Mouse (Mus musculus) MEL (cell line): ENCODE measurements at regions not wholly inside any gene's neighbourhood (a gene's known extent, or its start where the extent isn't known, plus 50 kb on each side); places are given as distances from the start of the nearest gene placed in this dataset.

Experiments
- DNase-seq: peaks from one replicate; pipeline ENCODE4 v3.0.0; 2011; ENCODE audit warnings: low read depth, low spot score
- H3K27ac ChIP-seq: 2 replicates; pipeline ENCODE4 v1.5.1; 2012; ENCODE audit warnings: low read depth, mild to moderate bottlenecking, control low read depth, low read length, moderate library complexity; ENCODE audit not compliant: control insufficient read depth
- H3K27me3 ChIP-seq, 2 experiments: fragments of 150-350 bp in 1 of 2; sonication (generic) in 1 of 2; 2 replicates each; pipeline ENCODE4 v1.6.1; 2012; ENCODE audit warnings: low read length in 2 of 2, mild to moderate bottlenecking in 2 of 2, improper control_type of control experiment in 1 of 2, moderate library complexity in 1 of 2; ENCODE audit not compliant: insufficient read depth in 2 of 2, control insufficient read depth in 1 of 2
- H3K36me3 ChIP-seq, 2 experiments: 2 replicates each; pipeline ENCODE4 v1.6.1; 2012 to 2014; ENCODE audit warnings: low read length in 2 of 2, improper control_type of control experiment in 1 of 2, inconsistent platforms in 1 of 2, mild to moderate bottlenecking in 1 of 2; ENCODE audit not compliant: insufficient read depth in 2 of 2, control insufficient read depth in 1 of 2
- H3K4me1 ChIP-seq, 2 experiments: fragments of 150-350 bp in 1 of 2; sonication (generic) in 1 of 2; 2 replicates each; pipeline ENCODE4 v1.6.1; 2012; ENCODE audit warnings: low read length in 2 of 2, improper control_type of control experiment in 1 of 2, mild to moderate bottlenecking in 1 of 2; ENCODE audit not compliant: insufficient read depth in 2 of 2, control insufficient read depth in 1 of 2
- H3K4me3 ChIP-seq, 2 experiments: fragments of 150-350 bp in 1 of 2; sonication (generic) in 1 of 2; 2 replicates each; pipeline ENCODE4 v1.5.1; 2012; ENCODE audit warnings: low read depth in 2 of 2, low read length in 2 of 2, mild to moderate bottlenecking in 2 of 2, moderate library complexity in 2 of 2, control low read depth in 1 of 2, improper control_type of control experiment in 1 of 2; ENCODE audit not compliant: control insufficient read depth in 1 of 2, insufficient read depth in 1 of 2
- H3K79me2 ChIP-seq: 2 replicates; pipeline ENCODE4 v1.6.1; 2012; ENCODE audit warnings: mild to moderate bottlenecking, low read length, moderate library complexity; ENCODE audit not compliant: control insufficient read depth, poor library complexity, insufficient read depth
- H3K9ac ChIP-seq: 2 replicates; pipeline ENCODE4 v1.6.1; 2012; ENCODE audit warnings: low read depth, mild to moderate bottlenecking, control low read depth, low read length, moderate library complexity; ENCODE audit not compliant: control insufficient read depth, poor library complexity, severe bottlenecking
- H3K9me3 ChIP-seq: fragments of 150-350 bp; sonication (generic); replicated peaks from 2 replicates; pipeline ENCODE4 v1.6.1; 2012; ENCODE audit warnings: mild to moderate bottlenecking, low read length, improper control_type of control experiment, moderate library complexity; ENCODE audit not compliant: insufficient read depth
- CHD2 ChIP-seq: IDR thresholded peaks from 2 replicates; pipeline ENCODE4 v1.6.1; 2011; ENCODE audit warnings: low read length, improper control_type of control experiment
- CTCF ChIP-seq, 3 experiments: IDR thresholded peaks in 2 of 3; conservative IDR thresholded peaks in 1 of 3; 2 replicates each; pipeline ENCODE4 v1.5.1; 2011 to 2012; ENCODE audit warnings: low read length in 3 of 3, low read depth in 2 of 3, mild to moderate bottlenecking in 2 of 3, improper control_type of control experiment in 1 of 3, inconsistent platforms in 1 of 3, mixed read lengths in 1 of 3, moderate library complexity in 1 of 3; ENCODE audit not compliant: control insufficient read depth in 1 of 3, insufficient read depth in 1 of 3, poor library complexity in 1 of 3, severe bottlenecking in 1 of 3
- ELF1 ChIP-seq: IDR thresholded peaks from 2 replicates; pipeline ENCODE4 v1.6.1; 2014; ENCODE audit warnings: low read depth, mild to moderate bottlenecking, inconsistent platforms, low read length, improper control_type of control experiment, moderate library complexity
- GATA1 ChIP-seq: IDR thresholded peaks from 2 replicates; pipeline ENCODE4 v1.6.1; 2011; ENCODE audit warnings: low read depth, low read length, improper control_type of control experiment
- HCFC1 ChIP-seq: IDR thresholded peaks from 2 replicates; pipeline ENCODE4 v1.6.1; 2012; ENCODE audit warnings: low read depth, mild to moderate bottlenecking, inconsistent platforms, low read length, improper control_type of control experiment, moderate library complexity
- KAT2A ChIP-seq: conservative IDR thresholded peaks from 2 replicates; pipeline ENCODE4 v1.6.1; 2012; ENCODE audit warnings: low read depth, low read length, improper control_type of control experiment, inconsistent platforms
- MAFK ChIP-seq: IDR thresholded peaks from 2 replicates; pipeline ENCODE4 v1.6.1; 2011; ENCODE audit warnings: low read depth, mild to moderate bottlenecking, low read length, improper control_type of control experiment, borderline replicate concordance
- MAX ChIP-seq: IDR thresholded peaks from 2 replicates; pipeline ENCODE4 v1.6.1; 2011; ENCODE audit warnings: low read length, improper control_type of control experiment
- MEF2A ChIP-seq: IDR thresholded peaks from 2 replicates; pipeline ENCODE4 v1.6.1; 2014; ENCODE audit warnings: low read depth, mild to moderate bottlenecking, inconsistent platforms, low read length, improper control_type of control experiment; ENCODE audit not compliant: poor library complexity, insufficient replicate concordance, severe bottlenecking; ENCODE audit errors: extremely low read depth
- MXI1 ChIP-seq: IDR thresholded peaks from 2 replicates; pipeline ENCODE4 v1.6.1; 2011; ENCODE audit warnings: mild to moderate bottlenecking, low read depth, low read length, improper control_type of control experiment
- MYB ChIP-seq: IDR thresholded peaks from 2 replicates; pipeline ENCODE4 v1.6.1; 2011; ENCODE audit warnings: mild to moderate bottlenecking, low read depth, low read length, improper control_type of control experiment
- MYC ChIP-seq: IDR thresholded peaks from 2 replicates; pipeline ENCODE4 v1.6.1; 2011; ENCODE audit warnings: low read depth, mild to moderate bottlenecking, low read length, improper control_type of control experiment, moderate library complexity
- NELFE ChIP-seq: IDR thresholded peaks from 2 replicates; pipeline ENCODE4 v1.6.1; 2011; ENCODE audit warnings: low read depth, low read length, improper control_type of control experiment
- NRF1 ChIP-seq: IDR thresholded peaks from 2 replicates; pipeline ENCODE4 v1.6.1; 2014; ENCODE audit warnings: low read depth, mild to moderate bottlenecking, inconsistent platforms, low read length, improper control_type of control experiment, moderate library complexity; ENCODE audit not compliant: poor library complexity, insufficient read depth, severe bottlenecking
- POLR2A ChIP-seq, 2 experiments: IDR thresholded peaks; 2 replicates each; pipeline ENCODE4 v1.6.1; 2011 to 2012; ENCODE audit warnings: low read length in 2 of 2, mild to moderate bottlenecking in 2 of 2, control low read depth in 1 of 2, improper control_type of control experiment in 1 of 2, low read depth in 1 of 2, moderate library complexity in 1 of 2; ENCODE audit not compliant: control insufficient read depth in 1 of 2, insufficient read depth in 1 of 2, poor library complexity in 1 of 2
- POLR2AphosphoS5 ChIP-seq: IDR thresholded peaks from 2 replicates; pipeline ENCODE4 v1.6.1; 2012; ENCODE audit warnings: low read depth, borderline replicate concordance, mild to moderate bottlenecking, inconsistent platforms, low read length, moderate library complexity, mixed read lengths
- RAD21 ChIP-seq: IDR thresholded peaks from 2 replicates; pipeline ENCODE4 v1.6.1; 2011; ENCODE audit warnings: mild to moderate bottlenecking, low read depth, low read length, improper control_type of control experiment
- RCOR1 ChIP-seq: IDR thresholded peaks from 2 replicates; pipeline ENCODE4 v1.6.1; 2012; ENCODE audit warnings: low read depth, mild to moderate bottlenecking, inconsistent platforms, low read length, improper control_type of control experiment
- SIN3A ChIP-seq: IDR thresholded peaks from 2 replicates; pipeline ENCODE4 v1.6.1; 2012; ENCODE audit warnings: low read length, improper control_type of control experiment, inconsistent platforms
- TAL1 ChIP-seq: IDR thresholded peaks from 2 replicates; pipeline ENCODE4 v1.6.1; 2012; ENCODE audit warnings: mild to moderate bottlenecking, inconsistent platforms, low read length, moderate library complexity, mixed read lengths
- TBP ChIP-seq: IDR thresholded peaks from 2 replicates; pipeline ENCODE4 v1.8.0; 2011; ENCODE audit warnings: low read depth, low read length, improper control_type of control experiment
- TCF12 ChIP-seq: IDR thresholded peaks from 2 replicates; pipeline ENCODE4 v1.6.1; 2014; ENCODE audit warnings: low read depth, mild to moderate bottlenecking, inconsistent platforms, low read length, improper control_type of control experiment, moderate library complexity
- ZC3H11A ChIP-seq: IDR thresholded peaks from 2 replicates; pipeline ENCODE4 v1.6.1; 2012; ENCODE audit warnings: low read depth, mild to moderate bottlenecking, inconsistent platforms, low read length, improper control_type of control experiment
- ZMIZ1 ChIP-seq: IDR thresholded peaks from 2 replicates; pipeline ENCODE4 v1.6.1; 2012; ENCODE audit warnings: low read depth, mild to moderate bottlenecking, inconsistent platforms, low read length, improper control_type of control experiment, moderate library complexity

DNA sequence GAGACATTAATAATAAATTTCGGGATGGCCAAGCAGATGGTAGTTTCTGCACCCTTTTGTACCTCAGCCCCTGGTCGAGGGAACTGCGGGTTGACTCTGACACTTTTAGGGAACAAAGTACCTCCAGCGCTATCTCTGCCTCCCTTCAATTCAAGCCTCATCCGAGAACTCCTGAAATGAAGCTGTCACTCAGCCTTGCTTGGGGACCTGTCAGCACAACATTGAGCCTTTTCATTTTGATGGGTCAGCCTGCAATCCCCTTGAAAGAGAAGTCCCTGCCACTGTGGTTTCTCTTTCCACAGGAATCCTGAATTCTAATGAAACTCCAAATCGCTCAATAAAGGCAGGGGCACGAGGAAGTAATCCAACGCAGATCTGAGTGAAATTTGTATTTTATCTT, 257.5 kb downstream of the Nr2f2 start:
- H3K4me1 ChIP-seq: no peaks in the 10 kb centered on the region
- H3K27me3 ChIP-seq: no peaks in the 10 kb centered on the region
- H3K27ac ChIP-seq: no peak overlapping the region
- TF ChIP-seq ELF1: no peak
- no peak for TF ChIP-seq MEF2A
- TF ChIP-seq ZMIZ1: no peak
- no peak for TF ChIP-seq RCOR1
- no peak for TF ChIP-seq NRF1
- no peak for TF ChIP-seq SIN3A
- TF ChIP-seq KAT2A: no peak
- no peak for TF ChIP-seq NELFE
- TF ChIP-seq MYB: no peak
- TF ChIP-seq ZC3H11A: no peak
- no peak for TF ChIP-seq TCF12
- TF ChIP-seq CHD2: no peak
- no peak for TF ChIP-seq MYC
- TF ChIP-seq, all 39 proteins: peak for 0
- DNase-seq: no peak
- Histone ChIP-seq H3K4me3 (no peak overlapping the region), H3K36me3 (no peaks in the 10 kb centered on the region), H3K9me3 (no peaks in the 10 kb centered on the region), H3K79me2 (no peaks in the 10 kb centered on the region), H3K9ac (no peak overlapping the region)

DNA sequence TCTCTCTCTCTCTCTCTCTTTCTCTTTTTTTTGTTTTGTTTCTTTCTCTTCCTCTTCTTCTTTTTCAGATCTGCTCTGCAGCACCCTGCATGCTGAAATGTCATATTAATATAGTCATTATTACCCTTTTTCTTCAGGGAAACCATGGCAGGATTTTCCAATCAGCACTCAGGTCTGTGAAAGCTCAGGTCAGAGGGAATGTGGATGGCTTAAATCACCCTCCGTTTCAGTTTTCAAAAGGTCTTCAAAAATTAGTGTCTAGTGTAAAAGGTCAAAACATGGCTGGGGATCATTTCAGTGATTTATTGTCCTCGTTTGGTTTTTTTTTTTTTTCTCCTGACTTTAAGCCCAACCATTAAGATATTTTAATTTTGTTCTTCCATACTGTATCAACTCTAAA, 261.5 kb downstream of the Nr2f2 start:
- Histone ChIP-seq H3K9ac (no peak overlapping the region), H3K4me3 (no peak overlapping the region), H3K79me2 (no peaks in the 10 kb centered on the region), H3K27me3 (no peaks in the 10 kb centered on the region), H3K36me3 (no peaks in the 10 kb centered on the region), H3K27ac (no peak overlapping the region), H3K9me3 (no peaks in the 10 kb centered on the region), H3K4me1 (no peaks in the 10 kb centered on the region)
- TF ChIP-seq TBP (no peak), MYB (no peak), MAX (no peak)
- DNase-seq: no peak

DNA sequence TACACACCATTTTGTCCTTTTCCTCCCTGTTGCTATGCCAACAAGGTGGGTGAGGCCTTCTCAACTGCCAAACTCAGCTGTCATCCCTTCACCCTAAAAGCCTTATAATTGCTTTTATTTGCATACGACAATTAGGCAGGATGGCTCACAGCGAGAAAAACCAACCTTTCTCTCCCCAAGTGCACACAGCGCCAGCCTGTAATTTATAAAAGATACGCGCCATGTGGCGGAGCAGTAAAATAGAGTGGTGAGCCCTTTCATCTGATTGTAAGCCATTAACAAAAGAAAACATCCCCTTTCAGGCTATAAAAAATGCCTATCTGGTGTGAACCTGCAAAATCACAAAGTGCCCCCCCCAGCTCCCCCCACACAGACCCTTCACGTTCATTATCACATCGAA, 262.0 kb downstream of the Nr2f2 start:
- DNase-seq: no peak
- Histone ChIP-seq H3K27me3 (no peaks in the 10 kb centered on the region), H3K4me3 (no peak overlapping the region), H3K79me2 (no peaks in the 10 kb centered on the region), H3K9ac (no peak overlapping the region), H3K27ac (no peak overlapping the region), H3K36me3 (no peaks in the 10 kb centered on the region), H3K9me3 (no peaks in the 10 kb centered on the region), H3K4me1 (no peaks in the 10 kb centered on the region)
- TF ChIP-seq RAD21 (no peak), GATA1 (no peak), TCF12 (no peak), KAT2A (no peak), CTCF (IDR thresholded peaks at IDR 0.05 in 2 of 3, conservative IDR thresholded peaks at IDR 0.05 in 1 of 3; ENCODE audit: control insufficient read depth in 1 of 3, insufficient read depth in 1 of 3, low read depth in 2 of 3, low read length in 3 of 3, poor library complexity in 1 of 3, severe bottlenecking in 1 of 3) (no peak), CHD2 (no peak), ELF1 (no peak), HCFC1 (no peak), ZMIZ1 (no peak), MAFK (no peak), RCOR1 (no peak), MAX (no peak), MXI1 (no peak), ZC3H11A (no peak), NELFE (no peak), TAL1 (no peak), POLR2AphosphoS5 (no peak), POLR2A (IDR thresholded peaks at IDR 0.05; ENCODE audit: control insufficient read depth in 1 of 2, insufficient read depth in 1 of 2, low read depth in 1 of 2, low read length in 2 of 2, poor library complexity in 1 of 2) (no peak)
